Mouse (Mus musculus): Measurements from ENCODE around the gene Zfp111. TPM values are rescaled to one million over a fixed set of nuclear protein-coding genes. Genes with fewer than 3 reads are reported as not detected.

Gene Zfp111
- polyA plus RNA-seq, 1 experiment: 0.90 TPM

- Histone ChIP-seq H3K4me3 (peak overlapping the region; percentile 19), H3K36me3 (ENCODE audit: control insufficient read depth, insufficient read depth) (no peaks in the 10 kb centered on the region), H3K79me2 (ENCODE audit: control insufficient read depth, insufficient read depth) (no peaks in the 10 kb centered on the region), H3K4me2 (ENCODE audit: low read depth) (peak overlapping the region; percentile 63), H3ac (ENCODE audit: control insufficient read depth, insufficient read length) (no peak overlapping the region), H3K27me3 (ENCODE audit: control insufficient read depth, insufficient read depth, insufficient read length) (no peaks in the 10 kb centered on the region)
- TF ChIP-seq MYOD1 (IDR thresholded peaks at IDR 0.05; ENCODE audit: control insufficient read depth in 1 of 3, insufficient read length in 2 of 3, low read depth in 2 of 3): no peak
- no peak for TF ChIP-seq POLR2A (IDR thresholded peaks at IDR 0.05; ENCODE audit: insufficient read length, low read depth)
- no peak for TF ChIP-seq TCF3 (IDR thresholded peaks at IDR 0.05; ENCODE audit: insufficient read length, low read depth)
- TF ChIP-seq MYOG (IDR thresholded peaks at IDR 0.05; ENCODE audit: control insufficient read depth in 1 of 3, insufficient read depth in 1 of 3, insufficient read length in 2 of 3, low read depth in 2 of 3): no peak
- TF ChIP-seq CEBPB (IDR thresholded peaks at IDR 0.05; ENCODE audit: insufficient read depth, poor library complexity, severe bottlenecking): no peak
- TF ChIP-seq REST (IDR thresholded peaks at IDR 0.05; ENCODE audit: insufficient read depth, insufficient read length): no peak
- TF ChIP-seq E2F4 (IDR thresholded peaks at IDR 0.05; ENCODE audit: insufficient read depth): no peak
- no peak for TF ChIP-seq USF1 (IDR thresholded peaks at IDR 0.05; ENCODE audit: low read depth)
- no peak for TF ChIP-seq MAX (IDR thresholded peaks at IDR 0.05; ENCODE audit: low read depth)
Observed at GRCm38 (mm10) chr7:24253779-24254615, 42.8 kb upstream of the Zfp111 start.

- Histone ChIP-seq H3K4me3 (peak within 1 kb of the TSS; percentile 20), H3K36me3 (ENCODE audit: control insufficient read depth, insufficient read depth) (no peaks in the 10 kb centered on the region), H3K27me3 (ENCODE audit: control insufficient read depth, insufficient read depth, insufficient read length) (no peaks in the 10 kb centered on the region), H3K79me2 (ENCODE audit: control insufficient read depth, insufficient read depth) (no peaks in the 10 kb centered on the region), H3ac (ENCODE audit: control insufficient read depth, insufficient read length) (no peak within 1 kb of the TSS), H3K4me2 (ENCODE audit: low read depth) (peak within 1 kb of the TSS; percentile 70)
- no peak for TF ChIP-seq SRF (IDR thresholded peaks at IDR 0.05; ENCODE audit: control insufficient read depth, insufficient read length, low read depth)
- peak; percentile 41 for TF ChIP-seq POLR2A (IDR thresholded peaks at IDR 0.05; ENCODE audit: insufficient read length, low read depth)
Observed at GRCm38 (mm10) chr7:24237040-24237791, 26.0 kb upstream of the Zfp111 start, which contains the start of gene Zfp109. Gene Zfp109 (minus strand): TSS chr7:24237560.

GRCm38 (mm10) chr7:24210296-24210695 lies 947 bp downstream of the Zfp111 start:
- H3K36me3 ChIP-seq (ENCODE audit: control insufficient read depth, insufficient read depth): no peaks in the 10 kb centered on the region
- H3K4me2 ChIP-seq (ENCODE audit: low read depth): no peak overlapping the region
- no peak overlapping the region for H3ac ChIP-seq (ENCODE audit: control insufficient read depth, insufficient read length)
- H3K4me3 ChIP-seq: no peak overlapping the region
- TF ChIP-seq CEBPB (IDR thresholded peaks at IDR 0.05; ENCODE audit: insufficient read depth, poor library complexity, severe bottlenecking) (no peak), TCF12 (IDR thresholded peaks at IDR 0.05; ENCODE audit: insufficient read depth, poor library complexity, severe bottlenecking) (no peak), E2F4 (IDR thresholded peaks at IDR 0.05; ENCODE audit: insufficient read depth) (no peak), POLR2A (IDR thresholded peaks at IDR 0.05; ENCODE audit: insufficient read length, low read depth) (no peak), REST (IDR thresholded peaks at IDR 0.05; ENCODE audit: insufficient read depth, insufficient read length) (no peak)
- no peaks in the 10 kb centered on the region for H3K79me2 ChIP-seq (ENCODE audit: control insufficient read depth, insufficient read depth)
- no peaks in the 10 kb centered on the region for H3K27me3 ChIP-seq (ENCODE audit: control insufficient read depth, insufficient read depth, insufficient read length)

GRCm38 (mm10) chr7:24208282-24208886 lies 2.9 kb downstream of the Zfp111 start:
- Histone ChIP-seq H3K79me2 (ENCODE audit: control insufficient read depth, insufficient read depth) (no peaks in the 10 kb centered on the region), H3ac (ENCODE audit: control insufficient read depth, insufficient read length) (no peak overlapping the region), H3K36me3 (ENCODE audit: control insufficient read depth, insufficient read depth) (no peaks in the 10 kb centered on the region), H3K4me2 (ENCODE audit: low read depth) (peak overlapping the region; percentile 65), H3K27me3 (ENCODE audit: control insufficient read depth, insufficient read depth, insufficient read length) (no peaks in the 10 kb centered on the region), H3K4me3 (peak overlapping the region; percentile 39)
- TF ChIP-seq MYOG (IDR thresholded peaks at IDR 0.05; ENCODE audit: control insufficient read depth in 1 of 3, insufficient read depth in 1 of 3, insufficient read length in 2 of 3, low read depth in 2 of 3) (no peak), POLR2A (IDR thresholded peaks at IDR 0.05; ENCODE audit: insufficient read length, low read depth) (no peak), E2F4 (IDR thresholded peaks at IDR 0.05; ENCODE audit: insufficient read depth) (no peak), SRF (IDR thresholded peaks at IDR 0.05; ENCODE audit: control insufficient read depth, insufficient read length, low read depth) (no peak)

GRCm38 (mm10) chr7:24207488-24208261 lies 3.6 kb downstream of the Zfp111 start:
- no peaks in the 10 kb centered on the region for H3K79me2 ChIP-seq (ENCODE audit: control insufficient read depth, insufficient read depth)
- H3K4me3 ChIP-seq: peak overlapping the region; percentile 39
- H3K4me2 ChIP-seq (ENCODE audit: low read depth): peak overlapping the region; percentile 65
- no peaks in the 10 kb centered on the region for H3K27me3 ChIP-seq (ENCODE audit: control insufficient read depth, insufficient read depth, insufficient read length)
- no peak overlapping the region for H3ac ChIP-seq (ENCODE audit: control insufficient read depth, insufficient read length)
- H3K36me3 ChIP-seq (ENCODE audit: control insufficient read depth, insufficient read depth): no peaks in the 10 kb centered on the region
- TF ChIP-seq E2F4 (IDR thresholded peaks at IDR 0.05; ENCODE audit: insufficient read depth) (no peak), MYOD1 (IDR thresholded peaks at IDR 0.05; ENCODE audit: control insufficient read depth in 1 of 3, insufficient read length in 2 of 3, low read depth in 2 of 3) (peak in 1 of 3 experiments; percentile 22)
